Mouse (Mus musculus) brain, adult 2 months (tissue): Measurements from ENCODE around the gene Card19.

Source experiments
- DNase-seq: peaks from one replicate; pipeline ENCODE4 v3.0.0; 2011; ENCODE audit warnings: low read depth, low spot score

Gene Card19

GRCm38 (mm10) chr13:49215504-49216219 is at the start of gene Card19:
Card19 (minus strand) TSS chr13:49216037.
- DNase-seq, result peak; percentile 94

- DNase-seq, result no peak
Measured at GRCm38 (mm10) chr13:49260036-49260722, 44.3 kb upstream of the Card19 start.

GRCm38 (mm10) chr13:49257819-49258313 is 42.0 kb upstream of the Card19 start:
- no peak for DNase-seq

- peak; percentile 81 for DNase-seq
Measured at GRCm38 (mm10) chr13:49252746-49253145, 36.9 kb upstream of the Card19 start.

- DNase-seq, result no peak
Measured at GRCm38 (mm10) chr13:49252113-49252512, 36.3 kb upstream of the Card19 start.

GRCm38 (mm10) chr13:49250716-49251517 is 35.1 kb upstream of the Card19 start:
- no peak for DNase-seq

GRCm38 (mm10) chr13:49249634-49250033 is 33.8 kb upstream of the Card19 start:
- DNase-seq, result no peak

GRCm38 (mm10) chr13:49248923-49249322 is 33.1 kb upstream of the Card19 start:
- DNase-seq, result no peak

GRCm38 (mm10) chr13:49248467-49248862 is 32.6 kb upstream of the Card19 start, which contains the start of gene Susd3:
Susd3 (minus strand) TSS chr13:49248706.
- no peak for DNase-seq

- DNase-seq, result peak; percentile 13
Measured at GRCm38 (mm10) chr13:49247740-49248466, 32.1 kb upstream of the Card19 start.

GRCm38 (mm10) chr13:49247232-49247739 is 31.4 kb upstream of the Card19 start:
- no peak for DNase-seq

- DNase-seq, result no peak
Measured at GRCm38 (mm10) chr13:49246626-49247025, 30.8 kb upstream of the Card19 start.

GRCm38 (mm10) chr13:49246011-49246410 is 30.2 kb upstream of the Card19 start:
- DNase-seq, result no peak

GRCm38 (mm10) chr13:49245251-49245650 is 29.4 kb upstream of the Card19 start:
- DNase-seq, result no peak

GRCm38 (mm10) chr13:49243492-49243891 is 27.7 kb upstream of the Card19 start:
- DNase-seq, result peak; percentile 12

GRCm38 (mm10) chr13:49242321-49243065 is 26.7 kb upstream of the Card19 start:
- DNase-seq, result peak; percentile 51

- no peak for DNase-seq
Measured at GRCm38 (mm10) chr13:49238737-49239136, 22.9 kb upstream of the Card19 start.

- no peak for DNase-seq
Measured at GRCm38 (mm10) chr13:49237617-49238016, 21.8 kb upstream of the Card19 start.

GRCm38 (mm10) chr13:49234711-49235110 is 18.9 kb upstream of the Card19 start:
- DNase-seq, result no peak

GRCm38 (mm10) chr13:49233792-49234572 is 18.1 kb upstream of the Card19 start:
- DNase-seq, result no peak
